Mouse (Mus musculus): ENCODE measurements around the gene Sfxn3.

- no peak for TF ChIP-seq POLR2A (IDR thresholded peaks at IDR 0.05; ENCODE audit: borderline replicate concordance, extremely low read depth, low read depth, low read length)
- no peak for TF ChIP-seq CTCF (IDR thresholded peaks at IDR 0.05; ENCODE audit: insufficient read depth, low read length)
Observed at GRCm38 (mm10) chr19:45025937-45026568, 21.2 kb upstream of the Sfxn3 start.

Measured in lung, adult 2 months (tissue).